In genomic region chr1:163091438-163092155, GRCm38 (mm10) we compare ENCODE assay signal across 8 mouse cellular contexts. TPM values are rescaled to one million over a fixed set of nuclear protein-coding genes. Genes with fewer than 3 reads are reported as not detected.
DNase-seq lines count a peak whose midpoint lies in the region; ATAC-seq and TF ChIP-seq lines count a peak whose summit lies in the region.

No protein-coding gene starts in this region.

- H3K27me3 ChIP-seq in forebrain, postnatal 0 days (ENCODE audit: insufficient read depth, low read length): no peaks in the 10 kb centered on the region
- H3K27me3 ChIP-seq in midbrain, embryonic 12.5 days: no peaks in the 10 kb centered on the region

- no peaks in the 10 kb centered on the region for H3K9me3 ChIP-seq in forebrain, postnatal 0 days (ENCODE audit: low read length)
- no peaks in the 10 kb centered on the region for H3K9me3 ChIP-seq in midbrain, embryonic 12.5 days

- no peak overlapping the region for H3K9ac ChIP-seq in forebrain, postnatal 0 days
- no peak overlapping the region for H3K9ac ChIP-seq in midbrain, embryonic 12.5 days (replicated peaks)

- TF ChIP-seq CTCF in brain, embryonic 14.5 days (IDR thresholded peaks at IDR 0.05; ENCODE audit: borderline replicate concordance, extremely low read depth, insufficient read depth, insufficient read length): peak; percentile 48; the same call in 1 of the 2 replicates
- TF ChIP-seq CTCF in forebrain, postnatal 0 days (IDR thresholded peaks at IDR 0.05; ENCODE audit: low read depth): peak; percentile 62

- DNase-seq in frontal cortex, postnatal 14 days (ENCODE audit: low spot score in 2 of 2): no peak
- peak; percentile 16 for DNase-seq in 3134 (ENCODE audit: extremely low read depth, insufficient read length, low spot score)
- peak; percentile 75 for DNase-seq in brain, embryonic 14.5 days (ENCODE audit: low read depth)
- DNase-seq in forebrain, postnatal 0 days: peak; percentile 75
- DNase-seq in layer of hippocampus, postnatal 14 days (ENCODE audit: low spot score in 2 of 2): peak; percentile 24 to 51
- DNase-seq in c-Kit-positive CD71-positive TER-119-positive erythroid progenitor cells, embryonic 14.5 days (ENCODE audit: low spot score): no peak

- WGBS in forebrain, postnatal 0 days: 52% methylated on average over 10 of the region's 10 CpGs
- WGBS in midbrain, embryonic 12.5 days: 58% methylated on average over 10 of the region's 10 CpGs

- no peak overlapping the region for H3K27ac ChIP-seq in forebrain, postnatal 0 days (ENCODE audit: low read depth, low read length)
- no peak overlapping the region for H3K27ac ChIP-seq in midbrain, embryonic 12.5 days (replicated peaks)

- no peak overlapping the region for H3K4me2 ChIP-seq in forebrain, postnatal 0 days (ENCODE audit: low read depth)
- no peak overlapping the region for H3K4me2 ChIP-seq in midbrain, embryonic 12.5 days (replicated peaks)

- peak; percentile 72; the same call in 1 of the 2 replicates for ATAC-seq in frontal cortex, adult (ENCODE audit: low TSS enrichment)
- peak; percentile 62 for ATAC-seq in forebrain, postnatal 0 days
- peak; percentile 68; the same call in 1 of the 2 replicates for ATAC-seq in midbrain, embryonic 12.5 days (ENCODE audit: low FRiP score, low read depth)

- H3K36me3 ChIP-seq in forebrain, postnatal 0 days (ENCODE audit: insufficient read depth): no peaks in the 10 kb centered on the region
- no peaks in the 10 kb centered on the region for H3K36me3 ChIP-seq in midbrain, embryonic 12.5 days

- H3K4me1 ChIP-seq in forebrain, postnatal 0 days (ENCODE audit: insufficient read depth): no peaks in the 10 kb centered on the region
- no peaks in the 10 kb centered on the region for H3K4me1 ChIP-seq in midbrain, embryonic 12.5 days

- no peak for TF ChIP-seq POLR2A in brain, embryonic 14.5 days (IDR thresholded peaks at IDR 0.05; ENCODE audit: borderline replicate concordance, extremely low read depth, insufficient read depth, insufficient read length, poor library complexity, severe bottlenecking)

- no peak overlapping the region for H3K4me3 ChIP-seq in forebrain, postnatal 0 days (ENCODE audit: low read depth, low read length)
- H3K4me3 ChIP-seq in midbrain, embryonic 12.5 days: no peak overlapping the region

RNA-seq across cellular contexts. Expression of gene Mroh9, which starts 6.1 kb away (rescaled TPM):
- polyA plus RNA-seq in brain, embryonic 14.5 days (2012; rRNA removed): not detected in 2 replicates
- 0.08 TPM in 1 of 2 replicates, not detected in the other for total RNA-seq in forebrain, postnatal 0 days (2014; rRNA removed)
- not detected in 2 replicates for polyA plus RNA-seq in forebrain, postnatal 0 days (2015; fragmentation: Nextera tagmentation; extraction: Ambion mirVana)
- total RNA-seq in layer of hippocampus, postnatal 14 days (2021): not detected
- not detected in 2 replicates for polyA plus RNA-seq in midbrain, embryonic 12.5 days (2016; fragmentation: Nextera tagmentation; extraction: Ambion mirVana)

Comparison
In these comparisons a context has a peak if more than half of its experiments do, and no peak if none do; other contexts are left out.
1. DNase-seq: peak in 3134 (single experiment), brain, embryonic 14.5 days (single experiment), forebrain, postnatal 0 days (single experiment) and layer of hippocampus, postnatal 14 days (2 of 2); none in frontal cortex, postnatal 14 days (0 of 2) and c-Kit-positive CD71-positive TER-119-positive erythroid progenitor cells, embryonic 14.5 days (single experiment).
2. Peak in every context shown above with its lines, with median percentiles within 50 percentile points of each other: ATAC-seq.